ENCODE assay signal across 9 mouse cellular contexts in genomic region chr6:31233252-31233993, GRCm38 (mm10).
DNase-seq lines count a peak whose midpoint lies in the region; ATAC-seq and TF ChIP-seq lines count a peak whose summit lies in the region.
"Had no signal": no experiment of that assay in that cellular context is flagged by ENCODE, and none has a peak within 500 bp of the region (broad histone marks: within the 10 kb centered on the region; RNA-seq: fewer than 3 reads in every experiment).

No protein-coding gene starts in this region.

- H3K9me3 ChIP-seq in CH12.LX (replicated peaks; ENCODE audit: low read length) = no peaks in the 10 kb centered on the region
- H3K9me3 ChIP-seq in hindbrain, embryonic 11.5 days (ENCODE audit: control insufficient read depth, low read length) = no peaks in the 10 kb centered on the region

- 53% methylated on average over 18 of the region's 18 CpGs for WGBS in hindbrain, embryonic 11.5 days

- peak overlapping the region; percentile 39 for H3K4me2 ChIP-seq in CH12.LX (ENCODE audit: insufficient read depth, low read depth, poor library complexity, severe bottlenecking)
- 0 out of 2 replicates have a peak overlapping the region, but pooled peaks have one; percentile 5 for H3K4me2 ChIP-seq in hindbrain, embryonic 11.5 days (replicated peaks; ENCODE audit: low read depth, low read length)

- no peak; the same call in 1 of the 2 replicates for TF ChIP-seq POLR2A in CH12.LX (IDR thresholded peaks at IDR 0.05; ENCODE audit: low read depth, low read length)

- peak overlapping the region; percentile 47 for H3K27ac ChIP-seq in CH12.LX (ENCODE audit: insufficient read depth, low read depth)
- no peak overlapping the region for H3K27ac ChIP-seq in hindbrain, embryonic 11.5 days (ENCODE audit: low read depth, low read length)

- ATAC-seq in hindbrain, embryonic 11.5 days (ENCODE audit: low FRiP score) = no peak

- peak; percentile 76 for TF ChIP-seq EP300 in CH12.LX (IDR thresholded peaks at IDR 0.05; ENCODE audit: low read length)

- in situ Hi-C loops in CH12.LX (cut with MboI; ENCODE audit: low pct_ligation_motif_present, low pct_unique_long_range_greater_than_20kb, low sequenced_read_pairs) = no loop called here

- no peaks in the 10 kb centered on the region for H3K27me3 ChIP-seq in CH12.LX (replicated peaks)
- H3K27me3 ChIP-seq in hindbrain, embryonic 11.5 days (ENCODE audit: control insufficient read depth, insufficient read depth, low read length) = no peaks in the 10 kb centered on the region

- H3K4me1 ChIP-seq in CH12.LX (ENCODE audit: control insufficient read depth in 1 of 2, insufficient read depth in 2 of 2) = peaks cover 13 to 37% of the 10 kb centered on the region in 2 experiments
- H3K4me1 ChIP-seq in hindbrain, embryonic 11.5 days (replicated peaks; ENCODE audit: control insufficient read depth, insufficient read depth, low read length) = no peaks in the 10 kb centered on the region

- H3K9ac ChIP-seq in CH12.LX (ENCODE audit: insufficient read depth, low read depth) = no peak overlapping the region; the same call in 1 of the 2 replicates
- H3K9ac ChIP-seq in hindbrain, embryonic 11.5 days (ENCODE audit: low read depth, low read length) = no peak overlapping the region

- no peaks in the 10 kb centered on the region for H3K36me3 ChIP-seq in CH12.LX (replicated peaks in 1 of 2; ENCODE audit: control insufficient read depth in 1 of 2, insufficient read depth in 1 of 2, low read length in 1 of 2)
- H3K36me3 ChIP-seq in hindbrain, embryonic 11.5 days (ENCODE audit: control insufficient read depth, insufficient read depth, low read length) = no peaks in the 10 kb centered on the region

- TF ChIP-seq RAD21 in CH12.LX (IDR thresholded peaks at IDR 0.05; ENCODE audit: low read depth, low read length) = no peak; the same call in 1 of the 2 replicates

- peak overlapping the region in 1 of 3 experiments; percentile 20 for H3K4me3 ChIP-seq in CH12.LX (replicated peaks in 1 of 3; ENCODE audit: low read depth in 2 of 3, low read length in 2 of 3, poor library complexity in 1 of 3)
- no peak overlapping the region for H3K4me3 ChIP-seq in hindbrain, embryonic 11.5 days (ENCODE audit: low read depth, low read length)

- TF ChIP-seq CTCF in CH12.LX (conservative IDR thresholded peaks at IDR 0.05 in 1 of 2, IDR thresholded peaks at IDR 0.05 in 1 of 2; ENCODE audit: low read depth in 2 of 2, low read length in 2 of 2) = no peak

- dilution Hi-C loops in CH12.LX (cut with MboI; ENCODE audit: extremely low pct_ligation_motif_present, extremely low pct_unique_long_range_greater_than_20kb, low sequenced_read_pairs) = no loop called here

- H3K79me2 ChIP-seq in CH12.LX (replicated peaks; ENCODE audit: control insufficient read depth, extremely low read depth, insufficient read depth, poor library complexity, severe bottlenecking) = no peaks in the 10 kb centered on the region

- DNase-seq in adrenal gland, postnatal 14 days = peak; percentile 44
- no peak for DNase-seq in adrenal gland, postnatal 25 days
- DNase-seq in CH12.LX (ENCODE audit: extremely low read depth) = peak; percentile 92
- DNase-seq in hindbrain, embryonic 11.5 days (ENCODE audit: low spot score) = peak; percentile 35
- DNase-seq in natural killer cell, adult 2 months (ENCODE audit: low spot score in 2 of 2) = peak; percentile 33 to 74
- DNase-seq in ovary, postnatal 14 days (ENCODE audit: low spot score) = no peak
- no peak for DNase-seq in layer of hippocampus, adult 8-10 months (ENCODE audit: low spot score in 2 of 2)
- no peak for DNase-seq in gastrocnemius, postnatal 36 days
- DNase-seq: kidney, postnatal 4 days had no signal

- intact Hi-C loops in gastrocnemius, postnatal 36 days (cut with DNase I) = no loop called here

TF ChIP-seq in CH12.LX, 34 proteins besides CTCF, POLR2A, EP300 and RAD21:
- TF ChIP-seq MEF2A (IDR thresholded peaks at IDR 0.05; ENCODE audit: borderline replicate concordance, low read depth, low read length) (peak; percentile 66; the same call in 1 of the 2 replicates), RCOR1 (conservative IDR thresholded peaks at IDR 0.05; ENCODE audit: low read depth, low read length) (no peak), NELFE (IDR thresholded peaks at IDR 0.05; ENCODE audit: low read depth, low read length) (no peak), ZMIZ1 (IDR thresholded peaks at IDR 0.05; ENCODE audit: low read depth, low read length) (no peak), UBTF (IDR thresholded peaks at IDR 0.05; ENCODE audit: low read depth, low read length) (no peak), ZNF384 (IDR thresholded peaks at IDR 0.05; ENCODE audit: low read depth, low read length) (no peak), USF2 (conservative IDR thresholded peaks at IDR 0.05; ENCODE audit: low read depth, low read length) (peak; percentile 29; the same call in 1 of the 2 replicates), GABPA (IDR thresholded peaks at IDR 0.05; ENCODE audit: insufficient replicate concordance, low read depth, low read length) (no peak), CHD1 (IDR thresholded peaks at IDR 0.05; ENCODE audit: low read depth, low read length) (no peak), NRF1 (IDR thresholded peaks at IDR 0.05; ENCODE audit: low read depth, low read length) (no peak), MAZ (IDR thresholded peaks at IDR 0.05; ENCODE audit: low read depth, low read length) (no peak), BHLHE40 (IDR thresholded peaks at IDR 0.05; ENCODE audit: low read depth, low read length) (peak; percentile 69), SMC3 (IDR thresholded peaks at IDR 0.05; ENCODE audit: low read depth, low read length) (no peak), ELF1 (IDR thresholded peaks at IDR 0.05; ENCODE audit: low read depth, low read length) (no peak), USF1 (IDR thresholded peaks at IDR 0.05; ENCODE audit: low read depth, low read length) (peak; percentile 47), ETS1 (conservative IDR thresholded peaks at IDR 0.05; ENCODE audit: low read depth, low read length) (peak; percentile 64), KAT2A (IDR thresholded peaks at IDR 0.05; ENCODE audit: insufficient replicate concordance, low read length) (0 out of 2 replicates have a peak, but pooled peaks have one; percentile 17), SIN3A (IDR thresholded peaks at IDR 0.05; ENCODE audit: low read length) (peak; percentile 88; the same call in 1 of the 2 replicates), TCF12 (IDR thresholded peaks at IDR 0.05; ENCODE audit: low read depth, low read length) (peak; percentile 79), MAX (IDR thresholded peaks at IDR 0.05; ENCODE audit: low read length) (no peak), JUN (IDR thresholded peaks at IDR 0.05; ENCODE audit: insufficient read depth, low read depth, low read length) (no peak), POLR2AphosphoS2 (IDR thresholded peaks at IDR 0.05; ENCODE audit: low read depth, low read length) (no peak), MYC (IDR thresholded peaks at IDR 0.05; ENCODE audit: low read depth, low read length) (0 out of 2 replicates have a peak, but pooled peaks have one; percentile 43), JUND (conservative IDR thresholded peaks at IDR 0.05; ENCODE audit: low read depth, low read length) (0 out of 2 replicates have a peak, but pooled peaks have one; percentile 39), ZC3H11A (IDR thresholded peaks at IDR 0.05; ENCODE audit: low read depth, low read length) (no peak), IRF4 (IDR thresholded peaks at IDR 0.05; ENCODE audit: low read depth, low read length) (peak; percentile 85), E2F4 (IDR thresholded peaks at IDR 0.05; ENCODE audit: insufficient replicate concordance, low read depth, low read length) (no peak), HCFC1 (IDR thresholded peaks at IDR 0.05; ENCODE audit: low read depth, low read length) (0 out of 2 replicates have a peak, but pooled peaks have one; percentile 34), ZKSCAN1 (IDR thresholded peaks at IDR 0.05; ENCODE audit: borderline replicate concordance, low read depth, low read length) (no peak), PAX5 (IDR thresholded peaks at IDR 0.05; ENCODE audit: low read length) (no peak), TBP (conservative IDR thresholded peaks at IDR 0.05; ENCODE audit: low read depth, low read length) (0 out of 2 replicates have a peak, but pooled peaks have one; percentile 51), CHD2 (IDR thresholded peaks at IDR 0.05; ENCODE audit: low read length) (no peak), MAFK (IDR thresholded peaks at IDR 0.05; ENCODE audit: insufficient replicate concordance, low read length) (0 out of 2 replicates have a peak, but pooled peaks have one; percentile 4), MXI1 (IDR thresholded peaks at IDR 0.05; ENCODE audit: low read depth, low read length) (peak; percentile 90)

Comparison
In these comparisons a context has a peak if more than half of its experiments do, and no peak if none do; other contexts are left out.
1. DNase-seq: peak in adrenal gland, postnatal 14 days (single experiment), CH12.LX (single experiment), hindbrain, embryonic 11.5 days (single experiment) and natural killer cell, adult 2 months (2 of 2); none in adrenal gland, postnatal 25 days (single experiment), ovary, postnatal 14 days (single experiment), layer of hippocampus, adult 8-10 months (0 of 2) and gastrocnemius, postnatal 36 days (0 of 2).